Mouse (Mus musculus): ENCODE results near the gene Pramel5.
"Not testable (repeated sequence)": the region's sequence is repeated elsewhere in the genome, so short reads cannot be mapped to it uniquely, and the experiment has no call there.

The Pramel5 gene

DNA sequence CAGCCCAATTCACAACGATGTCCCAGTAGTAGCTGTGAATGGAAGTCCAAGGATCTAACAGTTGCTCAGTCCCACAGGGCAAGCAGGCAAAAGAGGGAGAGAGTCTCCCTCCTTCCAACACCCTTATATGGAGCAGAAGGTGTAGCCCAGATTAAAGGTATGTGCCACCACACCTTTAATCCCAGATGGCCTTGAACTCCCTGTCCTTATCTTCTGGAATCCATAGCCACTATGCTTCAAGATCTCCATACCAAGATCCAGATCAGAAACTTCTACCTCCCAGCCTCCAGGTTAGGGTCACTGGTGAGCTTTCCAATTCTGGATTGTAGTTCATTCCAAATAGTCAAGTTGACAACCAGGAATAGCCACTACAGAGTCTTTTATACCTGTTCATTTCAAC lies at the start of gene Pramel5:
Pramel5 (minus strand) TSS at position 101 of the 400 bp plus-strand sequence.
- DNase-seq (ENCODE audit: low spot score): not testable (repeated sequence)

DNA sequence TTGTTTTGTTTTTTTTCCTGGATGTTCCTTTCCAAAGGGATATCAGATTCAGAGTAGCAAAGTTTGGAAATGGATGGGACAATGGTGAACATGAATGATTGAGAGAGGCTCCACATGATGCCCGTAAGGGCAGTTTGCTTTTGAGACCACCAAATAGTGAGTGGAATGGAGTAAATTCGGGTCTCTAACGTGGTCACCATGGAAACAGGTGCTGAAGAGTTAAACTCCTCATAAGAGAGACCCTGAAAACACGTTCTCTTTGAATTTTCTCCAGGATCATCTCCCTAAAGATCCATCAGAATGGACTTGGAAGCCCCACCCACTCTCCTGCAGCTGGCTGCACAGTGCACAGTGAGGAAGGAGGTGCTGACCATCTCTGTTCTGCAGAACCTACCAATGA lies 49.7 kb upstream of the Pramel5 start, which contains the start of gene Gm13128:
Gm13128 (plus strand) TSS at position 301 of the 400 bp plus-strand sequence.
- DNase-seq (ENCODE audit: low spot score): not testable (repeated sequence)

DNA sequence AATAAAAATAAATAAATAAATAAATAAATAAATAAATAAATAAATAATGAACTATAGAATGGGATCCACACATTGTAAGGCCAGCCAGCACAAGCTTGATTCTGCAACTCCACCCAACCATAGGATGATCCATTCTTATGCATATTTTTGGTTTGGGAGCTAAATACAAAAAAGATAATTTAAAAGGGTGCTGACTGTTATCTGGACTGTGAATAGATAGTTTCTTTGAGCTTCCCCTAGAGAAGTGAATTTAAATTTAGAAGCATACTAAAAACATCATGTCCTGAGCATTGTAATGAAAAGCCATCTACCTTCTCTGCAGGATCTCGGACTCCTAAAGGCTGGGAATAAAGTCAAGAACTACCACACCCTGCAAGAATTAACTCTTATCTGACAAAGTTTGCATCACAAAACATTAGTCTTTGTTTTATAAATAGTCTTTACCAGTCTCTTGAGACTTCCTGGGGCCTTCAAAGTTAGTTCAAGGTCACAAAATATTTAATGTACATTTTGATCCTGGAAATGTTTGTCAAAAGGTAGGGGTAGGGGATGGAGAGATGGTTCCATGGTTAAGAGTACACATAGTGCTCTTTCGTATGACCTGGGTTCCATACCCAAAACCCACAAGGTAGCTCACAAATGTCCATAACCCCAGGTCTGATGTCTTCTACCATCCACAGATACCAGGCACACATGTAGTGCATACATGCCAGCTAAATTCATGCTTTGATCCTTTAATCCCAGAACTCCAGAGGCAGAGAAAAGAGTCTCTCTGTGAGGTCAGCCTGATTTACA lies 32.6 kb upstream of the Pramel5 start:
- DNase-seq (ENCODE audit: low spot score): not testable (repeated sequence)

- DNase-seq (ENCODE audit: low spot score): not testable (repeated sequence)
Observed at GRCm38 (mm10) chr4:144299414-144299813, 19.1 kb upstream of the Pramel5 start.

GRCm38 (mm10) chr4:144254768-144255167 lies 25.5 kb downstream of the Pramel5 start:
- not testable (repeated sequence) for DNase-seq (ENCODE audit: low spot score)

All from layer of hippocampus, adult 11-12 months (tissue).